Mouse (Mus musculus) kidney, postnatal 36 days (tissue): ENCODE data around the gene Atg16l2.
A peak's percentile ranks its signal among the peaks of the same experiment; 100 is the strongest.

ENCODE experiments used
- DNase-seq, 2 experiments: peaks; one replicate each; pipeline ENCODE4 v3.0.0; 2021 to 2022; ENCODE audit warnings: mixed read lengths in 2 of 2

Atg16l2 gene

GRCm38 (mm10) chr7:101320399-101321217 is 18.6 kb upstream of the Atg16l2 start:
- peak; percentile 83 to 87 for DNase-seq

- DNase-seq: no peak
Observed at GRCm38 (mm10) chr7:101319796-101320195, 17.7 kb upstream of the Atg16l2 start.

- DNase-seq: no peak
Observed at GRCm38 (mm10) chr7:101318848-101319247, 16.8 kb upstream of the Atg16l2 start.

- DNase-seq: no peak
Observed at GRCm38 (mm10) chr7:101317014-101317413, 15.0 kb upstream of the Atg16l2 start, which contains the start of gene Stard10. Gene Stard10 (plus strand): TSS chr7:101317086.

- no peak for DNase-seq
Observed at GRCm38 (mm10) chr7:101316591-101317001, 14.5 kb upstream of the Atg16l2 start.

- no peak for DNase-seq
Observed at GRCm38 (mm10) chr7:101315699-101316098, 13.6 kb upstream of the Atg16l2 start.

GRCm38 (mm10) chr7:101314396-101314795 is 12.3 kb upstream of the Atg16l2 start:
- no peak for DNase-seq

GRCm38 (mm10) chr7:101313033-101313432 is 11.0 kb upstream of the Atg16l2 start:
- peak in 1 of 2 experiments; percentile 61 for DNase-seq

GRCm38 (mm10) chr7:101311061-101311460 is 9.0 kb upstream of the Atg16l2 start:
- no peak for DNase-seq

- DNase-seq: peak; percentile 99
Observed at GRCm38 (mm10) chr7:101310327-101311028, 8.4 kb upstream of the Atg16l2 start.

- no peak for DNase-seq
Observed at GRCm38 (mm10) chr7:101309985-101310326, 7.9 kb upstream of the Atg16l2 start.

GRCm38 (mm10) chr7:101306841-101307240 is 4.8 kb upstream of the Atg16l2 start:
- no peak for DNase-seq

GRCm38 (mm10) chr7:101302691-101303090 is 640 bp upstream of the Atg16l2 start:
- no peak for DNase-seq

GRCm38 (mm10) chr7:101301361-101301880 is 630 bp downstream of the Atg16l2 start:
- no peak for DNase-seq

- DNase-seq: no peak
Observed at GRCm38 (mm10) chr7:101298375-101298774, 3.7 kb downstream of the Atg16l2 start.

- no peak for DNase-seq
Observed at GRCm38 (mm10) chr7:101297023-101297405, 5.0 kb downstream of the Atg16l2 start.

GRCm38 (mm10) chr7:101296252-101297022 is 5.6 kb downstream of the Atg16l2 start:
- DNase-seq: peak; percentile 80 to 90

GRCm38 (mm10) chr7:101295438-101295837 is 6.6 kb downstream of the Atg16l2 start:
- no peak for DNase-seq

GRCm38 (mm10) chr7:101293611-101294010 is 8.4 kb downstream of the Atg16l2 start:
- no peak for DNase-seq

GRCm38 (mm10) chr7:101293138-101293537 is 8.9 kb downstream of the Atg16l2 start:
- no peak for DNase-seq

GRCm38 (mm10) chr7:101292696-101293095 is 9.4 kb downstream of the Atg16l2 start:
- DNase-seq: no peak

GRCm38 (mm10) chr7:101292086-101292485 is 10.0 kb downstream of the Atg16l2 start:
- DNase-seq: no peak

GRCm38 (mm10) chr7:101291641-101292040 is 10.4 kb downstream of the Atg16l2 start:
- DNase-seq: no peak
